Comparison of ENCODE assay signal across 27 mouse cellular contexts in the genomic region with DNA sequence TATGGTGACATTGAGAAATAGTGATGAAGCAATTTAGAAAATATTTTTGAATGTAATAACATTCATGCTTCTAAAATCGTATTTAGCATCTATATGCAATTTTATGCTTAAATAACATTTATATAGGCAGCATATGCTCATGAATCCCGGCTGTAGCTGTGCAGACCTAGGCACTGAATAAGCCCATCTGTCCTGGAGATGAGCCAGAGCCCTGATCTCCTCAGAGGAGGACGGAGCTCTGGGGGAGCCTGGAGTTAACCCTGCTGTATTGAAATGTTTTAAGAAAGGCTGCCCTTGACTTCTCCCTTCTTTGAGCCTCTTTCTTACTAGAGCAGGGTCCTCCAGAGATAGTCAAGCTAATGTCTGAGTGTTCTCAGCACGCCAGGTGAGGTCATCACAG.
DNase-seq lines count a peak whose midpoint lies in the region; ATAC-seq and TF ChIP-seq lines count a peak whose summit lies in the region.
"Had no signal": no experiment of that assay in that cellular context is flagged by ENCODE, and none has a peak within 500 bp of the region (broad histone marks: within the 10 kb centered on the region; RNA-seq: fewer than 3 reads in every experiment).

No protein-coding gene starts in this region.

- no peak for TF ChIP-seq EP300 in liver, postnatal 0 days (IDR thresholded peaks at IDR 0.05; ENCODE audit: low read depth)

- no peaks in the 10 kb centered on the region for H3K27me3 ChIP-seq in forebrain, embryonic 13.5 days
- H3K27me3 ChIP-seq in forebrain, embryonic 12.5 days, result no peaks in the 10 kb centered on the region
- no peaks in the 10 kb centered on the region for H3K27me3 ChIP-seq in limb, embryonic 14.5 days (ENCODE audit: control insufficient read depth, insufficient read depth, low read length)
- H3K27me3 ChIP-seq in limb, embryonic 10.5 days (ENCODE audit: low read depth, poor library complexity, severe bottlenecking), result no peaks in the 10 kb centered on the region
- H3K27me3 ChIP-seq in forebrain, postnatal 0 days (ENCODE audit: insufficient read depth, low read length), result no peaks in the 10 kb centered on the region
- no peaks in the 10 kb centered on the region for H3K27me3 ChIP-seq in liver, postnatal 0 days (ENCODE audit: insufficient read depth, low read length)
- H3K27me3 ChIP-seq: CH12.LX; embryonic facial prominence, embryonic 15.5 days; kidney, embryonic 15.5 days; neural tube, embryonic 13.5 days; stomach, embryonic 15.5 days had no signal

- 0 out of 2 replicates have a peak, but pooled peaks cover 5% of the 10 kb centered on the region for H3K9me3 ChIP-seq in forebrain, embryonic 13.5 days (replicated peaks)
- H3K9me3 ChIP-seq in forebrain, embryonic 12.5 days, result no peaks in the 10 kb centered on the region
- no peaks in the 10 kb centered on the region for H3K9me3 ChIP-seq in limb, embryonic 14.5 days (ENCODE audit: control insufficient read depth, low read length)
- H3K9me3 ChIP-seq in limb, embryonic 10.5 days (replicated peaks), result no peaks in the 10 kb centered on the region
- no peaks in the 10 kb centered on the region for H3K9me3 ChIP-seq in forebrain, postnatal 0 days (ENCODE audit: low read length)
- H3K9me3 ChIP-seq in liver, postnatal 0 days (ENCODE audit: low read length), result no peaks in the 10 kb centered on the region
- H3K9me3 ChIP-seq: embryonic facial prominence, embryonic 15.5 days; kidney, embryonic 15.5 days; midbrain, embryonic 10.5 days; neural tube, embryonic 13.5 days; stomach, embryonic 15.5 days had no signal

- no peak overlapping the region for H3K4me2 ChIP-seq in forebrain, embryonic 13.5 days
- H3K4me2 ChIP-seq in forebrain, embryonic 12.5 days, result no peak overlapping the region
- no peak overlapping the region for H3K4me2 ChIP-seq in limb, embryonic 14.5 days (replicated peaks; ENCODE audit: low read depth, low read length, severe bottlenecking)
- H3K4me2 ChIP-seq in forebrain, postnatal 0 days (ENCODE audit: low read depth), result no peak overlapping the region
- no peak overlapping the region for H3K4me2 ChIP-seq in liver, postnatal 0 days (ENCODE audit: low read depth, low read length)
- H3K4me2 ChIP-seq: embryonic facial prominence, embryonic 15.5 days; heart, embryonic 11.5 days; kidney, embryonic 15.5 days; neural tube, embryonic 13.5 days; stomach, embryonic 15.5 days had no signal

- 72% methylated on average over 4 of the region's 4 CpGs for WGBS in forebrain, embryonic 13.5 days
- 83% methylated on average over 4 of the region's 4 CpGs for WGBS in forebrain, embryonic 12.5 days
- WGBS in limb, embryonic 14.5 days, result 57% methylated on average over 4 of the region's 4 CpGs
- WGBS in limb, embryonic 10.5 days, result 89% methylated on average over 4 of the region's 4 CpGs
- 50% methylated on average over 4 of the region's 4 CpGs for whole genome bisulfite sequencing in forebrain, postnatal 0 days
- WGBS in liver, postnatal 0 days (ENCODE audit: insufficient replicate concordance), result 77% methylated on average over 4 of the region's 4 CpGs

- no peak overlapping the region for H3K27ac ChIP-seq in forebrain, embryonic 13.5 days
- no peak overlapping the region for H3K27ac ChIP-seq in forebrain, embryonic 12.5 days
- H3K27ac ChIP-seq in limb, embryonic 14.5 days (replicated peaks; ENCODE audit: low read depth, low read length), result no peak overlapping the region
- no peak overlapping the region for H3K27ac ChIP-seq in limb, embryonic 10.5 days
- no peak overlapping the region for H3K27ac ChIP-seq in forebrain, postnatal 0 days (ENCODE audit: low read depth, low read length)
- no peak overlapping the region for H3K27ac ChIP-seq in liver, postnatal 0 days (ENCODE audit: low read depth)
- H3K27ac ChIP-seq: embryonic facial prominence, embryonic 15.5 days; kidney, embryonic 15.5 days; midbrain, embryonic 10.5 days; neural tube, embryonic 13.5 days; stomach, embryonic 15.5 days had no signal

- peaks cover 61% of the 10 kb centered on the region for H3K4me1 ChIP-seq in forebrain, embryonic 13.5 days
- peaks cover 39% of the 10 kb centered on the region for H3K4me1 ChIP-seq in forebrain, embryonic 12.5 days
- 0 out of 2 replicates have a peak, but pooled peaks cover 5% of the 10 kb centered on the region for H3K4me1 ChIP-seq in limb, embryonic 14.5 days (ENCODE audit: control insufficient read depth, insufficient read depth, low read length)
- peaks cover 22% of the 10 kb centered on the region for H3K4me1 ChIP-seq in limb, embryonic 10.5 days
- H3K4me1 ChIP-seq in forebrain, postnatal 0 days (ENCODE audit: insufficient read depth), result no peaks in the 10 kb centered on the region; the same call in 1 of the 2 replicates
- H3K4me1 ChIP-seq in liver, postnatal 0 days (ENCODE audit: insufficient read depth), result no peaks in the 10 kb centered on the region; the same call in 1 of the 2 replicates
- H3K4me1 ChIP-seq: kidney, embryonic 15.5 days had no signal

- TF ChIP-seq POLR2A in limb, embryonic 14.5 days (IDR thresholded peaks at IDR 0.05; ENCODE audit: borderline replicate concordance, extremely low read depth, insufficient read depth, insufficient read length), result no peak

- H3K4me3 ChIP-seq in forebrain, embryonic 13.5 days, result no peak overlapping the region
- H3K4me3 ChIP-seq in forebrain, embryonic 12.5 days (replicated peaks), result no peak overlapping the region
- H3K4me3 ChIP-seq in limb, embryonic 14.5 days (replicated peaks; ENCODE audit: low read length), result no peak overlapping the region
- H3K4me3 ChIP-seq in limb, embryonic 10.5 days, result no peak overlapping the region
- H3K4me3 ChIP-seq in forebrain, postnatal 0 days (ENCODE audit: low read depth, low read length), result no peak overlapping the region
- no peak overlapping the region for H3K4me3 ChIP-seq in liver, postnatal 0 days (ENCODE audit: low read depth, low read length)
- H3K4me3 ChIP-seq: embryonic facial prominence, embryonic 15.5 days; kidney, embryonic 15.5 days; midbrain, embryonic 10.5 days; myocyte; neural tube, embryonic 13.5 days; stomach, embryonic 15.5 days had no signal

- peak; percentile 43 for DNase-seq in limb, embryonic 14.5 days (ENCODE audit: low spot score)
- DNase-seq in limb, embryonic 10.5 days (ENCODE audit: low spot score), result no peak
- DNase-seq in cerebellum, adult 9-10 months, result peak; percentile 26
- peak; percentile 49 for DNase-seq in forebrain, postnatal 0 days
- no peak for DNase-seq in liver, postnatal 0 days
- no peak for DNase-seq in urinary bladder, postnatal 25 days (ENCODE audit: low spot score)
- DNase-seq: adrenal gland, adult 2 months; embryo, embryonic 11 days; gastrocnemius, postnatal 14 days; heart, adult 11 months; kidney, postnatal 36 days; thymus, postnatal 25 days had no signal

- peak; percentile 67; the same call in 1 of the 2 replicates for ATAC-seq in forebrain, embryonic 13.5 days
- ATAC-seq in forebrain, embryonic 12.5 days (ENCODE audit: low FRiP score), result no peak
- ATAC-seq in limb, embryonic 14.5 days (ENCODE audit: low FRiP score, low read depth), result no peak
- 0 out of 2 replicates have a peak, but pooled peaks have one; percentile 40 for ATAC-seq in forebrain, postnatal 0 days
- ATAC-seq in liver, postnatal 0 days, result no peak
- ATAC-seq: hindbrain, embryonic 16.5 days; intestine, embryonic 16.5 days; lung, postnatal 0 days; midbrain, embryonic 16.5 days had no signal

- no peak overlapping the region for H3K9ac ChIP-seq in forebrain, embryonic 13.5 days
- H3K9ac ChIP-seq in forebrain, embryonic 12.5 days, result no peak overlapping the region
- H3K9ac ChIP-seq in limb, embryonic 14.5 days (ENCODE audit: low read depth, low read length, severe bottlenecking), result no peak overlapping the region
- H3K9ac ChIP-seq in forebrain, postnatal 0 days, result no peak overlapping the region
- no peak overlapping the region for H3K9ac ChIP-seq in liver, postnatal 0 days (replicated peaks)
- H3K9ac ChIP-seq: embryonic facial prominence, embryonic 15.5 days; kidney, embryonic 15.5 days; neural tube, embryonic 13.5 days; stomach, embryonic 15.5 days had no signal

- H3K36me3 ChIP-seq in forebrain, embryonic 13.5 days (ENCODE audit: poor library complexity, severe bottlenecking), result peaks cover 15% of the 10 kb centered on the region; the same call in 1 of the 2 replicates
- peaks cover 4% of the 10 kb centered on the region; the same call in 1 of the 2 replicates for H3K36me3 ChIP-seq in forebrain, embryonic 12.5 days (replicated peaks)
- peaks cover 3% of the 10 kb centered on the region for H3K36me3 ChIP-seq in limb, embryonic 14.5 days (ENCODE audit: control insufficient read depth, insufficient read depth, low read length)
- peaks cover 6% of the 10 kb centered on the region; the same call in 1 of the 2 replicates for H3K36me3 ChIP-seq in limb, embryonic 10.5 days
- H3K36me3 ChIP-seq in forebrain, postnatal 0 days (ENCODE audit: insufficient read depth), result no peaks in the 10 kb centered on the region
- H3K36me3 ChIP-seq in liver, postnatal 0 days (replicated peaks; ENCODE audit: insufficient read depth, low read length), result no peaks in the 10 kb centered on the region
- H3K36me3 ChIP-seq: embryonic facial prominence, embryonic 15.5 days; G1E; stomach, embryonic 15.5 days had no signal

- TF ChIP-seq CTCF in forebrain, postnatal 0 days (IDR thresholded peaks at IDR 0.05; ENCODE audit: low read depth), result no peak
- TF ChIP-seq CTCF in liver, postnatal 0 days (IDR thresholded peaks at IDR 0.05; ENCODE audit: low read depth), result no peak

Comparison
In these comparisons a context has a peak if more than half of its experiments do, and no peak if none do; other contexts are left out.
1. ATAC-seq: peak in forebrain, embryonic 13.5 days (single experiment) and forebrain, postnatal 0 days (single experiment); none in forebrain, embryonic 12.5 days (single experiment), limb, embryonic 14.5 days (single experiment) and liver, postnatal 0 days (single experiment).
2. DNase-seq: peak in limb, embryonic 14.5 days (single experiment), cerebellum, adult 9-10 months (single experiment) and forebrain, postnatal 0 days (single experiment); none in limb, embryonic 10.5 days (single experiment), liver, postnatal 0 days (single experiment) and urinary bladder, postnatal 25 days (single experiment).